Mouse (Mus musculus) CH12.LX (cell line): Measurements from ENCODE around the gene Fndc3a. TPM values are rescaled to one million over a fixed set of nuclear protein-coding genes. Genes with fewer than 3 reads are reported as not detected.

Experiments used
- DNase-seq: peaks from one replicate; pipeline ENCODE4 v3.0.0-alpha.2; 2013; ENCODE audit errors: extremely low read depth
- H3K27ac ChIP-seq: 2 replicates; pipeline ENCODE4 v1.5.1; 2012; ENCODE audit warnings: low read depth, mild to moderate bottlenecking, control low read depth, moderate library complexity; ENCODE audit not compliant: insufficient read depth
- H3K27me3 ChIP-seq: replicated peaks from 2 replicates; pipeline ENCODE3; 2012; ENCODE audit warnings: inconsistent platforms
- H3K36me3 ChIP-seq, 2 experiments: replicated peaks in 1 of 2; 2 replicates each; pipeline versions ENCODE3 to v1.6.1; 2012; ENCODE audit warnings: inconsistent platforms in 1 of 2, low read length in 1 of 2, mild to moderate bottlenecking in 1 of 2, mixed read lengths in 1 of 2, moderate library complexity in 1 of 2; ENCODE audit not compliant: control insufficient read depth in 1 of 2, insufficient read depth in 1 of 2
- H3K4me1 ChIP-seq, 2 experiments: 2 replicates each; pipeline ENCODE4 v1.6.1; 2012; ENCODE audit warnings: inconsistent platforms in 1 of 2, moderate library complexity in 1 of 2; ENCODE audit not compliant: insufficient read depth in 2 of 2, control insufficient read depth in 1 of 2
- H3K4me2 ChIP-seq: 2 replicates; pipeline ENCODE4 v1.6.1; 2012; ENCODE audit warnings: low read depth, mild to moderate bottlenecking, control low read depth; ENCODE audit not compliant: poor library complexity, insufficient read depth, severe bottlenecking
- H3K4me3 ChIP-seq, 3 experiments: fragments of 150-350 bp in 1 of 3; sonication (generic) in 1 of 3; replicated peaks in 1 of 3; 2 replicates each; pipeline versions ENCODE3 to v1.5.1; 2011 to 2012; ENCODE audit warnings: low read depth in 2 of 3, low read length in 2 of 3, mild to moderate bottlenecking in 2 of 3, moderate library complexity in 2 of 3, control low read depth in 1 of 3, improper control_type of control experiment in 1 of 3, inconsistent platforms in 1 of 3, mixed read lengths in 1 of 3; ENCODE audit not compliant: poor library complexity in 1 of 3
- H3K79me2 ChIP-seq: replicated peaks from 2 replicates; pipeline ENCODE4 v1.6.1; 2012; ENCODE audit warnings: mild to moderate bottlenecking, moderate library complexity; ENCODE audit not compliant: control insufficient read depth, poor library complexity, insufficient read depth, severe bottlenecking; ENCODE audit errors: extremely low read depth
- H3K9ac ChIP-seq: 2 replicates; pipeline ENCODE4 v1.6.1; 2012; ENCODE audit warnings: low read depth, mild to moderate bottlenecking, control low read depth, moderate library complexity; ENCODE audit not compliant: insufficient read depth
- H3K9me3 ChIP-seq: replicated peaks from 2 replicates; pipeline ENCODE3; 2012; ENCODE audit warnings: low read length, inconsistent platforms, mixed read lengths
- BHLHE40 ChIP-seq: IDR thresholded peaks from 2 replicates; pipeline ENCODE4 v1.6.1; 2011; ENCODE audit warnings: mild to moderate bottlenecking, low read depth, low read length, improper control_type of control experiment
- CTCF ChIP-seq, 2 experiments: IDR thresholded peaks in 1 of 2; conservative IDR thresholded peaks in 1 of 2; 2 replicates each; pipeline ENCODE4 v1.5.1; 2011 to 2012; ENCODE audit warnings: low read depth in 2 of 2, low read length in 2 of 2, improper control_type of control experiment in 1 of 2, inconsistent platforms in 1 of 2, mild to moderate bottlenecking in 1 of 2, moderate library complexity in 1 of 2
- E2F4 ChIP-seq: IDR thresholded peaks from 2 replicates; pipeline ENCODE4 v1.6.1; 2011; ENCODE audit warnings: low read depth, low read length, improper control_type of control experiment; ENCODE audit not compliant: insufficient replicate concordance
- ELF1 ChIP-seq: IDR thresholded peaks from 2 replicates; pipeline ENCODE4 v1.6.1; 2014; ENCODE audit warnings: low read depth, mild to moderate bottlenecking, inconsistent platforms, low read length, improper control_type of control experiment
- GABPA ChIP-seq: IDR thresholded peaks from 2 replicates; pipeline ENCODE4 v1.6.1; 2012; ENCODE audit warnings: low read depth, low read length, improper control_type of control experiment, inconsistent platforms; ENCODE audit not compliant: insufficient replicate concordance
- HCFC1 ChIP-seq: IDR thresholded peaks from 2 replicates; pipeline ENCODE4 v1.6.1; 2012; ENCODE audit warnings: low read depth, mild to moderate bottlenecking, inconsistent platforms, low read length, improper control_type of control experiment
- IRF4 ChIP-seq: IDR thresholded peaks from 2 replicates; pipeline ENCODE4 v1.6.1; 2014; ENCODE audit warnings: low read depth, mild to moderate bottlenecking, inconsistent platforms, low read length, improper control_type of control experiment
- JUN ChIP-seq: IDR thresholded peaks from 2 replicates; pipeline ENCODE4 v1.6.1; 2011; ENCODE audit warnings: low read depth, mild to moderate bottlenecking, low read length, improper control_type of control experiment, moderate library complexity; ENCODE audit not compliant: insufficient read depth
- KAT2A ChIP-seq: IDR thresholded peaks from 2 replicates; pipeline ENCODE4 v1.6.1; 2012; ENCODE audit warnings: low read length, improper control_type of control experiment, inconsistent platforms; ENCODE audit not compliant: insufficient replicate concordance
- MAX ChIP-seq: IDR thresholded peaks from 2 replicates; pipeline ENCODE4 v1.6.1; 2011; ENCODE audit warnings: low read length, improper control_type of control experiment
- MAZ ChIP-seq: IDR thresholded peaks from 2 replicates; pipeline ENCODE4 v1.6.1; 2012; ENCODE audit warnings: low read depth, mild to moderate bottlenecking, inconsistent platforms, low read length, improper control_type of control experiment, moderate library complexity
- MEF2A ChIP-seq: IDR thresholded peaks from 2 replicates; pipeline ENCODE4 v1.6.1; 2014; ENCODE audit warnings: low read depth, mild to moderate bottlenecking, inconsistent platforms, low read length, improper control_type of control experiment, borderline replicate concordance
- MXI1 ChIP-seq: IDR thresholded peaks from 2 replicates; pipeline ENCODE4 v1.6.1; 2011; ENCODE audit warnings: mild to moderate bottlenecking, low read depth, low read length, improper control_type of control experiment
- NELFE ChIP-seq: IDR thresholded peaks from 2 replicates; pipeline ENCODE4 v1.6.1; 2011; ENCODE audit warnings: low read depth, low read length, improper control_type of control experiment
- NRF1 ChIP-seq: IDR thresholded peaks from 2 replicates; pipeline ENCODE4 v1.6.1; 2014; ENCODE audit warnings: low read depth, mild to moderate bottlenecking, inconsistent platforms, low read length, improper control_type of control experiment, moderate library complexity
- POLR2A ChIP-seq: IDR thresholded peaks from 2 replicates; pipeline ENCODE4 v1.6.1; 2011; ENCODE audit warnings: low read depth, mild to moderate bottlenecking, improper control_type of control experiment, low read length
- POLR2AphosphoS2 ChIP-seq: IDR thresholded peaks from 2 replicates; pipeline ENCODE4 v1.6.1; 2011; ENCODE audit warnings: low read depth, low read length, improper control_type of control experiment
- RAD21 ChIP-seq: IDR thresholded peaks from 2 replicates; pipeline ENCODE4 v1.6.1; 2011; ENCODE audit warnings: low read depth, mild to moderate bottlenecking, low read length, improper control_type of control experiment, moderate library complexity
- SIN3A ChIP-seq: IDR thresholded peaks from 2 replicates; pipeline ENCODE4 v1.6.1; 2012; ENCODE audit warnings: low read length, improper control_type of control experiment, inconsistent platforms
- TBP ChIP-seq: conservative IDR thresholded peaks from 2 replicates; pipeline ENCODE4 v1.6.1; 2011; ENCODE audit warnings: low read depth, low read length, improper control_type of control experiment
- TCF12 ChIP-seq: IDR thresholded peaks from 2 replicates; pipeline ENCODE4 v1.6.1; 2014; ENCODE audit warnings: low read depth, mild to moderate bottlenecking, inconsistent platforms, low read length, improper control_type of control experiment
- UBTF ChIP-seq: IDR thresholded peaks from 2 replicates; pipeline ENCODE4 v1.6.1; 2012; ENCODE audit warnings: low read depth, mild to moderate bottlenecking, inconsistent platforms, low read length, improper control_type of control experiment, moderate library complexity
- USF1 ChIP-seq: IDR thresholded peaks from 2 replicates; pipeline ENCODE4 v1.6.1; 2014; ENCODE audit warnings: low read depth, mild to moderate bottlenecking, inconsistent platforms, low read length, improper control_type of control experiment
- ZKSCAN1 ChIP-seq: IDR thresholded peaks from 2 replicates; pipeline ENCODE4 v1.6.1; 2012; ENCODE audit warnings: low read depth, inconsistent platforms, low read length, improper control_type of control experiment, borderline replicate concordance
- ZMIZ1 ChIP-seq: IDR thresholded peaks from 2 replicates; pipeline ENCODE4 v1.6.1; 2012; ENCODE audit warnings: low read depth, mild to moderate bottlenecking, inconsistent platforms, low read length, improper control_type of control experiment
- ZNF384 ChIP-seq: IDR thresholded peaks from 2 replicates; pipeline ENCODE4 v1.6.1; 2012; ENCODE audit warnings: low read depth, low read length, improper control_type of control experiment, inconsistent platforms
- dilution Hi-C: fragments of 300-500 bp; cut with MboI; formaldehyde crosslinking; loops from 2 replicates; pipeline ENCODE4 v1.14.3; 2020; ENCODE audit warnings: low sequenced_read_pairs; ENCODE audit not compliant: extremely low pct_unique_long_range_greater_than_20kb, extremely low pct_ligation_motif_present
- in situ Hi-C: fragments of 300-500 bp; cut with MboI; formaldehyde crosslinking; loops from 3 replicates; pipeline ENCODE4 v1.14.3; 2019; ENCODE audit warnings: low sequenced_read_pairs, low pct_ligation_motif_present, low pct_unique_long_range_greater_than_20kb, mixed read lengths
- polyA plus RNA-seq: library from polyadenylated mRNA; unstranded; fragments of >175 nt; gene quantifications from 2 replicates; pipeline ENCODE4 v1.2.1, GENCODE M21; 2012; ENCODE audit warnings: low read depth; ENCODE audit not compliant: insufficient read length
- total RNA-seq, 2 experiments: library from RNA; depleted of rRNA; stranded (reverse); fragments of 300-350 nt in 1 of 2; fragments of >200 nt in 1 of 2; gene quantifications; 2 replicates each; pipeline ENCODE4 v1.2.3; 2012 to 2014

Fndc3a gene
- total RNA-seq (2012; rRNA removed) (35.4 and 48.6 TPM in 2 replicates), total RNA-seq (2014; rRNA removed) (40.0 and 40.5 TPM in 2 replicates), polyA plus RNA-seq (32.4 and 35.4 TPM in 2 replicates)

- in situ Hi-C loops, result loop anchor here (5.0 to 10.0 kb wide), 2 partner anchors 95 to 162 kb away; no protein-coding TSS in a partner anchor
- peaks cover 26% of the 10 kb centered on the region for H3K79me2 ChIP-seq
- no peaks in the 10 kb centered on the region for H3K36me3 ChIP-seq
- dilution Hi-C loops, result no loop called here
- peak within 1 kb of the TSS; percentile 82 to 88 (median 85) for H3K4me3 ChIP-seq
- peak within 1 kb of the TSS; percentile 99 for H3K9ac ChIP-seq
- peaks cover 4 to 33% of the 10 kb centered on the region in 2 experiments; a peak in 3 of 4 replicates for H3K4me1 ChIP-seq
- H3K27ac ChIP-seq, result peak within 1 kb of the TSS; percentile 95
- H3K4me2 ChIP-seq, result peak within 1 kb of the TSS; percentile 88
- H3K27me3 ChIP-seq, result no peaks in the 10 kb centered on the region
- no peak for TF ChIP-seq USF1
- TF ChIP-seq MAX, result no peak
- TF ChIP-seq TBP, result no peak
- peak; percentile 70 for TF ChIP-seq HCFC1
- TF ChIP-seq E2F4, result no peak
- peak; percentile 10; the same call in 1 of the 2 replicates for TF ChIP-seq ZMIZ1
- peak; percentile 23; the same call in 1 of the 2 replicates for TF ChIP-seq SIN3A
- TF ChIP-seq POLR2AphosphoS2, result no peak
- peak; percentile 51 for TF ChIP-seq MXI1
- peak; percentile 93 for TF ChIP-seq NRF1
- peak; percentile 80 for TF ChIP-seq UBTF
- TF ChIP-seq RAD21, result no peak
- TF ChIP-seq ELF1, result 0 out of 2 replicates have a peak, but pooled peaks have one; percentile 32
- TF ChIP-seq IRF4, result 0 out of 2 replicates have a peak, but pooled peaks have one; percentile 22
- peak; percentile 84 for TF ChIP-seq TCF12
- TF ChIP-seq CTCF (conservative IDR thresholded peaks at IDR 0.05 in 1 of 2, IDR thresholded peaks at IDR 0.05 in 1 of 2; ENCODE audit: low read depth in 2 of 2, low read length in 2 of 2), result no peak
- peak; percentile 32; the same call in 1 of the 2 replicates for TF ChIP-seq BHLHE40
- TF ChIP-seq POLR2A, result peak; percentile 62
- no peaks in the 10 kb centered on the region for H3K9me3 ChIP-seq
- peak; percentile 76 for DNase-seq
Observed at GRCm38 (mm10) chr14:72709710-72710340, at the start of gene Fndc3a. Gene Fndc3a (minus strand): TSS chr14:72710003.

- Histone ChIP-seq H3K4me2 (no peak overlapping the region), H3K4me3 (no peak overlapping the region), H3K36me3 (no peaks in the 10 kb centered on the region), H3K9me3 (peaks cover 6% of the 10 kb centered on the region), H3K4me1 (no peaks in the 10 kb centered on the region), H3K27ac (no peak overlapping the region), H3K79me2 (no peaks in the 10 kb centered on the region), H3K27me3 (no peaks in the 10 kb centered on the region), H3K9ac (no peak overlapping the region)
- in situ Hi-C loops, result no loop called here
- dilution Hi-C loops, result no loop called here
- TF ChIP-seq E2F4 (no peak), KAT2A (no peak), MAZ (no peak), MEF2A (no peak), CTCF (conservative IDR thresholded peaks at IDR 0.05 in 1 of 2, IDR thresholded peaks at IDR 0.05 in 1 of 2; ENCODE audit: low read depth in 2 of 2, low read length in 2 of 2) (no peak), ZKSCAN1 (no peak), TCF12 (no peak), GABPA (no peak), JUN (no peak), MXI1 (no peak), NELFE (no peak), ZNF384 (no peak)
- no peak for DNase-seq
Observed at GRCm38 (mm10) chr14:72752893-72753292, 43.1 kb upstream of the Fndc3a start.
